Comparison of ENCODE assay signal across 25 mouse cellular contexts in the genomic region with DNA sequence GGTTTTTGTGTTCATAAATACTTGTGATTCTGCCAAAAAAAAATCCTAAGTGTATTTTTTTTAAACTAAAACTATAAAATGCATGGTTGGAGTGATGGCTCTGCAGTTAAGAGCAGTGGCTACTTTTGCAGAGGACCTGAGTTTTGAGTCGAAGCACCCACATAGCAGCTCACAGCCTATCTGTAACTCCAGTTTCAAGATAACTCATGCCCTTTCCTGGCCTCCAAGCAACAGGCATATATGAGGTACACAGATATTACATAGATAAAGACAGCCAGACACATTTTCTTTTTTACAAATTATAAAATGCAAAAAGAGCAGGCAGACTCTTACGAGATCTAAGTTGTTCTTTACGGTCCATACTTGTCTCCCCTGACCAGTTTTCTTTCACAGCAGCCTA. TPM values are rescaled to one million over a fixed set of nuclear protein-coding genes. Genes with fewer than 3 reads are reported as not detected.
DNase-seq lines count a peak whose midpoint lies in the region; ATAC-seq and TF ChIP-seq lines count a peak whose summit lies in the region.
"Had no signal": no experiment of that assay in that cellular context is flagged by ENCODE, and none has a peak within 500 bp of the region (broad histone marks: within the 10 kb centered on the region; RNA-seq: fewer than 3 reads in every experiment).

No protein-coding gene starts in this region.

- H3K4me1 ChIP-seq in liver, embryonic 11.5 days (replicated peaks; ENCODE audit: control insufficient read depth, insufficient read depth, low read length): peaks cover 6% of the 10 kb centered on the region
- H3K4me1 ChIP-seq in liver, postnatal 0 days (ENCODE audit: insufficient read depth): no peaks in the 10 kb centered on the region
- H3K4me1 ChIP-seq in liver, embryonic 16.5 days (ENCODE audit: control insufficient read depth, low read depth, low read length): peaks cover 9% of the 10 kb centered on the region
- H3K4me1 ChIP-seq: embryonic facial prominence, embryonic 10.5 days; embryonic facial prominence, embryonic 13.5 days; forebrain, embryonic 12.5 days; forebrain, embryonic 15.5 days; hindbrain, embryonic 12.5 days; hindbrain, embryonic 15.5 days had no signal

- ATAC-seq in liver, embryonic 11.5 days (replicated peaks; ENCODE audit: low FRiP score): peak; percentile 69; the same call in 1 of the 2 replicates
- ATAC-seq in liver, postnatal 0 days: no peak
- ATAC-seq in liver, embryonic 16.5 days (ENCODE audit: low read depth): peak; percentile 39; the same call in 1 of the 2 replicates
- ATAC-seq: forebrain, embryonic 15.5 days had no signal

- no peaks in the 10 kb centered on the region for H3K9me3 ChIP-seq in liver, embryonic 11.5 days (ENCODE audit: control insufficient read depth, low read length)
- H3K9me3 ChIP-seq in liver, postnatal 0 days (ENCODE audit: low read length): no peaks in the 10 kb centered on the region
- H3K9me3 ChIP-seq in liver, embryonic 16.5 days (replicated peaks; ENCODE audit: control insufficient read depth, low read length): no peaks in the 10 kb centered on the region
- H3K9me3 ChIP-seq: embryonic facial prominence, embryonic 10.5 days; embryonic facial prominence, embryonic 13.5 days; forebrain, embryonic 15.5 days; G1E; hindbrain, embryonic 12.5 days; hindbrain, embryonic 15.5 days had no signal

- H3K9ac ChIP-seq in liver, embryonic 11.5 days (ENCODE audit: low read depth, low read length): no peak overlapping the region; the same call in 1 of the 2 replicates
- no peak overlapping the region for H3K9ac ChIP-seq in liver, postnatal 0 days (replicated peaks)
- H3K9ac ChIP-seq in liver, embryonic 16.5 days (ENCODE audit: low read depth, low read length): no peak overlapping the region
- H3K9ac ChIP-seq: embryonic facial prominence, embryonic 13.5 days; forebrain, embryonic 12.5 days; forebrain, embryonic 15.5 days; hindbrain, embryonic 12.5 days; hindbrain, embryonic 15.5 days had no signal

- no peak overlapping the region for H3K4me3 ChIP-seq in liver, embryonic 11.5 days (ENCODE audit: low read depth, low read length)
- H3K4me3 ChIP-seq in liver, postnatal 0 days (ENCODE audit: low read depth, low read length): no peak overlapping the region
- H3K4me3 ChIP-seq in liver, embryonic 16.5 days (ENCODE audit: low read depth, low read length): no peak overlapping the region
- H3K4me3 ChIP-seq: embryonic facial prominence, embryonic 10.5 days; embryonic facial prominence, embryonic 13.5 days; erythroblast, embryonic 14.5 days; forebrain, embryonic 12.5 days; forebrain, embryonic 15.5 days; hindbrain, embryonic 12.5 days; hindbrain, embryonic 15.5 days had no signal

- H3K36me3 ChIP-seq in liver, embryonic 11.5 days (ENCODE audit: control insufficient read depth, insufficient read depth, low read length): no peaks in the 10 kb centered on the region; the same call in 1 of the 2 replicates
- H3K36me3 ChIP-seq in liver, postnatal 0 days (replicated peaks; ENCODE audit: insufficient read depth, low read length): no peaks in the 10 kb centered on the region; the same call in none of the 2 replicates
- no peaks in the 10 kb centered on the region for H3K36me3 ChIP-seq in liver, embryonic 16.5 days (ENCODE audit: control insufficient read depth, insufficient read depth)

- no peak for TF ChIP-seq CTCF in liver, postnatal 0 days (IDR thresholded peaks at IDR 0.05; ENCODE audit: low read depth)

- TF ChIP-seq EP300 in liver, postnatal 0 days (IDR thresholded peaks at IDR 0.05; ENCODE audit: low read depth): no peak

- DNase-seq in liver, embryonic 11.5 days (ENCODE audit: low spot score): no peak
- DNase-seq in liver, postnatal 0 days: no peak
- peak; percentile 14 for DNase-seq in induced T-regulatory cell, adult 2 months (ENCODE audit: low read depth)
- no peak for DNase-seq in lung, postnatal 10 days
- DNase-seq in natural killer cell, adult 2 months (ENCODE audit: low spot score in 2 of 2): no peak
- DNase-seq: adrenal gland, adult 2 months; adrenal gland, postnatal 14 days; B cell, adult 2 months; cerebellum, adult 11 months; cerebellum, adult 8-10 months; cerebellum, postnatal 10 days; cerebellum, postnatal 36 days; embryo, embryonic 11 days; gastrocnemius, postnatal 25 days had no signal

- 79% methylated on average over 3 of the region's 3 CpGs for WGBS in liver, embryonic 11.5 days
- 70% methylated on average over 3 of the region's 3 CpGs for WGBS in liver, postnatal 0 days (ENCODE audit: insufficient replicate concordance)
- WGBS in liver, embryonic 16.5 days (ENCODE audit: insufficient replicate concordance): 54% methylated on average over 3 of the region's 3 CpGs

- H3K27me3 ChIP-seq in liver, embryonic 11.5 days (replicated peaks; ENCODE audit: control insufficient read depth, insufficient read depth, low read length): no peaks in the 10 kb centered on the region
- H3K27me3 ChIP-seq in liver, postnatal 0 days (ENCODE audit: insufficient read depth, low read length): no peaks in the 10 kb centered on the region
- no peaks in the 10 kb centered on the region for H3K27me3 ChIP-seq in liver, embryonic 16.5 days (ENCODE audit: control insufficient read depth, insufficient read depth, low read depth, low read length)
- H3K27me3 ChIP-seq: CH12.LX; embryonic facial prominence, embryonic 13.5 days; forebrain, embryonic 12.5 days; forebrain, embryonic 15.5 days; hindbrain, embryonic 12.5 days; hindbrain, embryonic 15.5 days had no signal

- H3K27ac ChIP-seq in liver, embryonic 11.5 days (ENCODE audit: low read depth, low read length): no peak overlapping the region
- H3K27ac ChIP-seq in liver, postnatal 0 days (ENCODE audit: low read depth): no peak overlapping the region
- no peak overlapping the region for H3K27ac ChIP-seq in liver, embryonic 16.5 days (ENCODE audit: low read length)
- H3K27ac ChIP-seq: embryonic facial prominence, embryonic 10.5 days; embryonic facial prominence, embryonic 13.5 days; forebrain, embryonic 12.5 days; forebrain, embryonic 15.5 days; hindbrain, embryonic 12.5 days; hindbrain, embryonic 15.5 days had no signal

- no peak overlapping the region for H3K4me2 ChIP-seq in liver, embryonic 11.5 days
- H3K4me2 ChIP-seq in liver, postnatal 0 days (ENCODE audit: low read depth, low read length): no peak overlapping the region
- no peak overlapping the region for H3K4me2 ChIP-seq in liver, embryonic 16.5 days (ENCODE audit: low read depth, low read length)
- H3K4me2 ChIP-seq: embryonic facial prominence, embryonic 13.5 days; forebrain, embryonic 12.5 days; forebrain, embryonic 15.5 days; heart, embryonic 11.5 days; hindbrain, embryonic 12.5 days; hindbrain, embryonic 15.5 days had no signal

RNA-seq across cellular contexts. Expression of a gene that starts 16.8 kb away (rescaled TPM):
- 6.1 and 6.3 TPM in 2 replicates for polyA plus RNA-seq in liver, embryonic 11.5 days (2014; fragmentation: Nextera tagmentation; extraction: Ambion mirVana)
- polyA plus RNA-seq in liver, postnatal 0 days (2015; fragmentation: Nextera tagmentation; extraction: Ambion mirVana): 1.8 and 2.4 TPM in 2 replicates
- polyA plus RNA-seq in liver, embryonic 16.5 days (2015; fragmentation: Nextera tagmentation; extraction: Ambion mirVana): 1.4 and 1.5 TPM in 2 replicates

RNA-seq across cellular contexts. Expression of a gene that starts 45.2 kb away (rescaled TPM):
- 43.9 and 45.4 TPM in 2 replicates for polyA plus RNA-seq in liver, embryonic 11.5 days (2014; fragmentation: Nextera tagmentation; extraction: Ambion mirVana)
- polyA plus RNA-seq in liver, postnatal 0 days (2015; fragmentation: Nextera tagmentation; extraction: Ambion mirVana): 24.1 and 24.6 TPM in 2 replicates
- 24.2 and 32.2 TPM in 2 replicates for polyA plus RNA-seq in liver, embryonic 16.5 days (2015; fragmentation: Nextera tagmentation; extraction: Ambion mirVana)
